Mouse (Mus musculus): ENCODE measurements at regions not wholly inside any gene's neighbourhood (a gene's known extent, or its start where the extent isn't known, plus 50 kb on each side); places are given as distances from the start of the nearest gene placed in this dataset.
A peak's percentile ranks its signal among the peaks of the same experiment; 100 is the strongest.

DNA sequence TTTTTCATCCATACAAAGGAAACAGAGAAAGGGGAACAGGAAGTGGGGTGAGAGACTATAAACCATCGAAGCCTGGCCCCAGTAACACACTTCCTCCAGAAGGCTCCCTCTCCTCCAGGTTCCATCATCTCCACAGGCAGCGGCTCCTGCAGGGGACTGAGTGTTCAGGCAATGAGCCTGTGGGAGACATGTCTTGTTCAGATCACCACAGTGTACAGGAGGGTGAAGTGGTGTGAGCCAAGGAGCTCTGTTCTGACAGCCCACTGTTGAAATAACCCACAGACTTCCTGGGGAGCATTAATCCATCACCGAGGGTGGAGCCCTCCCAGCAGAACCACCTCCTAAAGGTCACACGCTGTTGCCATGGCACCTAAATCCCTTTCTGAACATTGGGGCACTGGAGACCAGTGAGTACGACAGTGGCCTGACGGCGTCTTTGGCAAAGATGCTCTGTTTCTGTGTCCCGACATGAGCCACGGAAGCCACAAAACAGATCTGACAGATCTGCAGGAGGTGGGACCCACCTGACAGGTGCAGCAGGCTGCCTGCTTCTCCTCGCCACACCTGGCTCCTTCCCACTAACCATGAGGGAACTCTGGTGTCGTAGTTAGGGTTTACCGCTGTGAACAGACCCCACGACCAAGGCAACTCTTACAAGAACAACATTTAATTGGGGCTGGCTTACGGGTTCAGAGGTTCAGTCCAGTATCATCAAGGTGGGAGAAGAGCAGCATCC lies 60.9 kb downstream of the Psmg1 start:
- DNase-seq (ENCODE audit: low spot score in 2 of 2), result no peak

DNA sequence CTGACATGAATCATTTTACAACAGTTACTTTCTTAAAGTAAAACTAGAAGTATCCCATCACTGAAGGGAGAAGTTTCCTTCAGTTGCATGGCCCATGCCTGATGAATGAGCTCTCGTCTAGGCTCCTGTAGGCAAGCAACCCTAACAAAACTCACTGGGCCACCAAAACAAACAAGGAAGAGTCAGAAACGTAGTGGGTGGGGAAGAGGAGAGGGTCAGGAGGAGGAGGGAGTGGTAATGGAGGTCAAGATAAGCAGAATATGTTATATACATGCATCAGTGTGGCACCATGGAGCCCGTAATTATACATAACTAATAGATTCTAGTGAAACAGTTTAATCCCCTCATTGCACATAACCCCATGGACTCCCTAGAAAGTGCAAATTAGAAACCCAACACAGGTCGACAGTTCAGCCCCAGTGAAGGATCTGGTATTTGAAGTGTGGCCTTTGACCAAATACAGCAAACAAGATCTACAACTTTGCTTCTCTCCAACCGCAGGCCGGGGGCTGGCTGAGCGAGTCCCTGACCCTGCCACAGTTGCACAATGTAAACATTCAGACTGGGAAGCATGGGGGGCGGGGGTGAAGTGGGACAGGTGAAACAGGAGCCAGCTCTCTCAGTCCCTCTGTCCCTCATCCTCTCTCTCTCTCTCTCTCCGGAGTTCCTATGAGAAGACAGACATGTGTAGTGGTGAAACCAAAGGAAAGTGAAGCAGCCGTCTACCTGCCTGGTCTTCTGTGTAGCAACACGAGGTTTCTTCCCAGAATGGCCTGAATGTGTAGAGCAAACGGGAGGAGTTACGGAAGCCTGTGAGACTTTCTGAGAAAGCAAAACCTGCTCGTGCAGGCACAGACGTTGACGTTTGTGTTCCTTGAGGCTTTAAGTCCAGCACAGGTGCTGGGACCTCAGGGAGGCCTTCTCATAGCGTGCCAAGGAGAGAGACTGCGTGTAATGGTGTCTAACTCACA lies 62.2 kb downstream of the Psmg1 start:
- DNase-seq (ENCODE audit: low spot score in 2 of 2), result no peak

DNA sequence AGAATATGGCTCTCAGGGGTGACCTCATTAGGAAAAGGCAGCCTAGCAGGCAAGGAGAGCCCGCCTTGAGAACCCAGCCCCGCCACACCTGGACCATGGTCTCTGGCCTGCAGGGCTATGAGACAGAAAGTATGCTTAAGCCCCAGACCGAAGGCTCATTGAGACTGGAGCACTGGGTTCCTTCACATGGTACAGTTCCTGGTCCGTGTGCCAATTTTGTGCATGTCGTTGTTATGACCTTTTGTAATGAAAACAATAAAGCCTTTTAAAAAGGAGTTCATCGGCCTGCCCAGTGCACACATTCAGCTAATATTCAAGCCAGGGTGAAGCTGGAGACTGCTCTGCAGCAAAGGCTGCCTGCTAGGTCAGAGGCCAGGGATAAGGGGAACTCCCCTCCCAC lies 64.2 kb downstream of the Psmg1 start:
- no peak for DNase-seq (ENCODE audit: low spot score in 2 of 2)

DNA sequence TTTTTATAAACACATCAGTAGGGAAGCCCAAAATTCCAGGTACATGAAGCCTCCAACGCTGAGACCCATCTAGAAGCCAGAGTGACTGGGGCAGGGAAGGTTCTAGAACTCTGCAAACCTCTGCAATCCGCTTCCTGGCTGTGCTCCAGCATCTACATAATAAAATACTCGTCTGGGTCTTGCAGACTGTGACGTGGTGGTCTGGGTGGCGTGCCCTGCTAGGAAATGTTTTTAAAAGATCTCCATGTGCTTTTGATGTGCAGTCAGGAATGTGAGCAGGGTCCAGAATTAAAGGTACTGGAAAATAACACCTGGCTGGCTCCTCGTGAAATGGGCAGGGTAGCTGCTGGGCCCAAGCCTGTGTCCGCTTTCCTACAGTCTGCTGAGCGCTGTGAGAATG lies 66.0 kb downstream of the Psmg1 start:
- no peak for DNase-seq (ENCODE audit: low spot score in 2 of 2)

DNA sequence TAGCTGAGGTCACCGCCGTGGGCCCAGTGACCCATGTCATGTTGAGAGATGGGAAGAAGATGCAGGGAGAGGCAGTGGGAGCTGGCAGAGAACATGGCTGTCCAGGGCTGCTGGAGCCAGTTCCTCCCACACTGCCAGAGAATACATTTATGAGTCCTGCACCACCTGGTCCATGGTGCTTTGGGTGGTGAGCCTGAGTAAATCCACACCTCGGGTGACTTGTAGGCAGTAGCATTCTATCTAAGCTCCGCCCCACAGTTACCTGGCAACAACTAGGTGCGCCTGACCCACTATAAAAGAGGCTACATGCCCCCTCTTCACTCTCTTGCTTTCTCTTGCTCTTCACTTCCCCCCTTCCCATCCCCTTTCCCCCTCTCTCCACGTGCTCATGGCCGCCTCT lies 66.8 kb downstream of the Psmg1 start:
- DNase-seq (ENCODE audit: low spot score in 2 of 2), result no peak

DNA sequence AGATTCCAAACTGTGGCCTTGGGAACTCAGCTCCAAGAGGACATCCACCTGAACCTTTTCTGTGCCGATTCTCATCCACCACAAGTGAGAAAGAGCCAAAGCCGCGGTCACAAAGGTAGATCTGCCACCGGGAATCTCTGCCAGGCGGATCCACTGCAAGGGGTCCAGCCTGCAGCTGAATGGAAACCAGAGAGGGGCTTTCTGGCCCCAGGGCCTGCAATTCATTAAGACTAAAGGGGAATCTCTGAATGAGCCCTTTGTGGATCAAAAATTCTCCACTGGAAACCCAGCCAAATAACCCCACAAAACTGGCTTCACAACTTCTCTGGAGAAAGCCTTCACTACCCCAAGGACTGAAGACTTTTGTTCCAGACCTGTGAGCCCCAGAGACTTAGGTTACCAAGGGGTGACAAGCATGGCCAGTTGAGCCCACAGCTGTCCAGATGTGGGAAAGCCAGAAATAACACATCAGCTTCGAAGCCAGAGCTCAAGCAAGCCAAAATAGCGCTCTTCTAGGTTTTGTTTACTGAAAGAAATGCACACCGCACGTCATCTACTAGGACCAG lies 68.3 kb downstream of the Psmg1 start:
- no peak for DNase-seq (ENCODE audit: low spot score in 2 of 2)

DNA sequence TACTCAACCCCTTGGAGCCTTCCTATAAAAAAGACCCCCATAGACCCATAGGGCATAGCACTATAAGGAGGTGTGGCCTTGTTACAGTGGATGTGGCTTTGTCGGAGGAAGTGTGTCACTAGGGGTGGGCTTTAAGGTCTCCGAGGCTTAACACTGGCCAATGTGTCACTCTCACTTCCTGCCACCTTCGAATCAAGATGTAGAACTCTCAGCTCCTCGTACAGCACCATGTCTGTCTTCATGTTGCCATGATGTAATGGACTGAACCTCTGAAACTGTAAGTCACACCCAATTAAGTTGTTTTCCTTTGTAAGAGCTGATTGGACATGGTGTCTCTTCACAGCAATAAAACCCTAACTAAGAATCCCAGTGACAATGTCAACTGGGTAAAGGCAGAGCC lies 69.6 kb downstream of the Psmg1 start:
- no peak for DNase-seq (ENCODE audit: low spot score in 2 of 2)

DNA sequence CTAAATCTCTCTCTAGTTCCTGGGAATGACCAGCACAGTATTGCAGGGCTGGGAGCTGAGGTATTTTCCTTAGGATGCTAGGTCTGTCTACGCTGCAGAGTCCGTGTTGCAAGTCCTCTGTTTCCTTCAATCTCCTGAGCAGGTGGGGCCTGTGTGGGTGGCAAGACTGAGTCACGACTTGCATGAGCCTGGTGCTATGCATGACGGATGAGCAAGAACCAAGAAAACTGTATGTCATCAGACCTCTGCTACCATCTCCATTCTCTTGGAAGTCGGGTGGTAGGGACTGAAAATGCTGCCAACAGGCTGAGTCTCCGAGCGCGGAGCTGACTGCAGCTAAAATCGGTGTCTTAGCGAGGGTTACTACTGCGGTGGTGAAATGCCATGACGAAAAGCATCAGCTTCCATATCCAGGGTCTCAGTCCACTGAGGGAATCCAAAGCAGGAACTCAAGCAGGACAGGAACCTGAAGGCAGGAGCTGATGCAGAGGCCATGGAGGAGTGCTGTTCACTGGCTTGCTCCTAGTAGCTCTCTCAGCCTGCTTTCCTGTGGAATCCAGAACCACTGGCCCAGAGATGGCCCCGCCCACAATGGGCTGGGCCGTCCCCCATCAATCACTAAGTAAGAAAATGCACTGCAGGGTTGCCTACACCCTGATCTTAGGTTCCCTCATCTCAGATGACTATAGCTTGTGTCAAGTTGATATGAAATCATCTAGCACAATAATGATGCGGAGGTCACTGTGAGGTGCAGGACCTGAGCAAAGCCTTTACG lies 71.9 kb downstream of the Psmg1 start:
- no peak for DNase-seq (ENCODE audit: low spot score in 2 of 2)

DNA sequence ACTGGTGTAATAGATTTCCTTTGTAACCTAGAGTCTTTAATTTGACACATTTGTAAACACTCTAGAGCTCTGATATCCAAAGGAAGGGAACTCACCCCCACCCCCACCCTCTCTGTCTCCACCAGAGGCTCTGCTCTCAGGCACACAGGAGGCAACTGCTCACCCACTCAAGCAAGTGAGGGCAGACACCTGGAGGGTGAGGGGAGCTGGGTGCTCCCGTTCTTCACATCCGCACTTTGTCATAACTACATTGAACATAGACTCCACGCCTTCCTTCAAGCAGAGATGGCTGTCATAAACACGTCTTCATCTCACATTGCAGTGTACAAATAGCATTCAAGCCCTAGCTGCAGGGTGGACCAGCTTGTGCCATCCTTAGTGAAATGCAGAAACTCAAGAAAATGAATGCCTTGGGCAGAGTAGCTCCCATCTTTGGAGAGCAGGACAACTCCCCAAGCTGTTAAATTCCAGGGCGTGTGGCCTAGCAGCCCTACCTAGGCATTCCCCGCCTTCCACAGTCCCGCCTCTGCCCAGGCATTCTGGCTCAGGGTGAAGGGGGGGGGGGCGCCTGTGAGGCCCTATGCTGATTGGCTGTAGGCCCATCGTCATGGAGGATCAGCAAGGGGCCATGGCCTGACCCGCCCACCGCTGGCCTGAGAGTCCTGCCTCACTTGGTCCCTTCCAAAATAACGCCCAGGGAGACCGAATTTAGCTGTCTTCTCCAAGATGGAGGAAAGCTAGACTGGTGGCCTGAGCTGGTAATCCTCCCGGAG lies 72.9 kb downstream of the Psmg1 start:
- DNase-seq (ENCODE audit: low spot score in 2 of 2), result no peak

DNA sequence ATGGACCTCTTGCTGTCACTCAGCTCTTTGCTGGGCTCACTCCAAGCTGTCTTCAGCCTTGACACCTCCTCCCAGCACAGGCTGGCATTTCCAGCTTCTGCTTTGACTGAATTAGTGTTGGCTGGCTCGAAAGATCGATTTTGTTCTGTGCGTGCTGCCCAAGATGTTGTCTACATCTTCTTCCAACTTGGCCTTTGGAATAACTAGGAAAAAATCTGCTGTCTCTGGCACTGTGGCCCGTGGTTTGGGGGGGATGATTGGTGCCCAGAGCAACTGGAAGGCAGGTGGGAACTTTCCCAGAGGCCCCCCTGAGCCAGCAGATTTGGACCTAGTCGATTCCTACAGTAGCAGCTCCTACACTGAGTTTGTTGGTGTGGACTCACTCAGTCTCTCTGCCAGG lies 76.9 kb downstream of the Psmg1 start:
- DNase-seq (ENCODE audit: low spot score in 2 of 2), result no peak

DNA sequence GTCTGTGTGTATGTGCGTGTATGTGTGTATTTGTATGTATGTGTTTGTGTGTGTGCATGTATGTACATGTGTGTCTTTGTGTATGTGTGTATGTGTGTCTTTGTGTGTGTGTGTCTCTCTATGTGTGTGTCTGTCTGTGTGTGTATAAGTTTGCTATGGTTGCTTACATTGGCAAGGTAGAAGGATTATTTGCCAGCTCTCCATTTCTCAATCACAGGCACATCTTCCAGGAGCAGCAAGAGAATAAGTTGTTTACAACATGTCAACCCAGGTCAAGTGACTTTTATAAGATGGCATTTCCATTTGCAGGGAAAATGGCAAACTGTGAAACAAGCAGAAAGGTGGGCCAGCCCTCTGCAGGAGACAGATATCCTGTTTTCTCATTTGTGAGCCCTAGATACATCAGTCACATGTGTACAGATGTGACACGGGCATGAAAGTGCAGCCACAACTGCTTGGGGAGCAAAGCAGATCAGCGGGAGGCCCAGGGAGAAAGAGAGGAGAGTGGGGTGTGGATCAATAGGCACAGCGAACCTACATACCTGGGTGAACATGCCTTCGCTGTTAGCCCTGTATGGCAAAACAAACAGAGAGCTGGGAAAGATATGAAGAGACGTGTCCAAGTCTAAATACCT lies 86.1 kb downstream of the Psmg1 start:
- DNase-seq (ENCODE audit: low spot score in 2 of 2), result no peak

DNA sequence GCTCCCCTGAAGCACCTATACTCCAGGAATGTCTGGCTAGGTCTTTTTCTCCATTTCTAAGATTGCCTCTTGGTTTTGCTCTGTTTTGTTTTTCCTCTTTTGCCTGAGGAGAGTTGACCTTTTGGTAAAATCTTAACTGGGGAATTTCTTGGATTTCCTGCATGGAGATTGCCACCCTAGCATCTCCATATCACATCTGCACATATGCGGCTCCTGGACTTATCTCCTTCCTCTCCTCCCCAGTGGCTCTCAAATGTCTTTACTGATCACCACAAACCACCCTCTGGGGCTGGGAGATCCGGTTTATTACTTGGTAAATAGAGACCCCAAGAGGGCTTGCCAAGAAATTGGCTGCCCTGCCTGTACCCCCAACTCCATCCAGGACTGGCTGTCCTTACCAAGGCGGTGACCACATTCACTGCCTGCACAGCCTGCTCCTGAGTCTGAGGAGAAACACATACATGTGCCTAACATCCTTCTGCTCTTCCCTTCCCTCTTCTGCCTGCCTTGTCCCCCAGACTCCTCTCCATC lies 87.3 kb downstream of the Psmg1 start:
- DNase-seq (ENCODE audit: low spot score in 2 of 2), result no peak

DNA sequence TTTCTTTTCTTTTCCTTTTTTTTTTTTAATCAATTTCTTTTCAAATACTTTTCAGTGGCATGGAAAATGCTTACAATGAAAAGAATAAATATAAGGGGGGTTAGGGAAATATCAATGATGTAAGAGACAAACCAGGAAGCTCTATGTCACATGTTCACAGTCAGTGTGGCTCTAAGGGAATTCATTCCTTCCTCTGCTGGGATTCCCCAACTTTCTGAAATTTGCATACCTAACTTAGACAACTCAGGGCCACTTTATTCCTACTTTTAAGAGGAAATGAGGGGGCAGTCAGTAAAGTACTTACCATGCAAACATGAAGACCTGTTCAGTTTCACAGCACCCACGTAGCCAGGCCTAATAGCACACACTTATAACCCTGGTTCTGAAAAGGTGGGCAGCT lies 88.6 kb downstream of the Psmg1 start:
- DNase-seq (ENCODE audit: low spot score in 2 of 2), result no peak

DNA sequence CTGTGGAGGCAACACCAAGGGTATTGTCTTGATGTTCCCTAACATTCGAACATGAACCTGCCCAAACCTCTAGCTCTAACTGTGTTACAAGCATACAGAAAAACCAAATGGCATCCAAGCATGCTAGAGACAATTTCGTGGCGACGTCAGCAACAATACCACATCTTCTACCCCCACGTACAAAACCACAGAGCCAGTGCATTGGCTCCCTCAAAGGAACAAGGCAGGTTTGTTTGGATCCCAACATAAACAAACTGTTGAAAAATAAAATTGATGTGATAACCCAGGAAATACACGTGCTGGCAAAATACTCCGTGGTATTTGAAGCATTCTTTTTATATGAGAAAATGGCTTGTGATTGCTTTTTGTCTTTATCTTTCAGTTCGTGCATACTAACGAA lies 89.4 kb downstream of the Psmg1 start:
- no peak for DNase-seq (ENCODE audit: low spot score in 2 of 2)

DNA sequence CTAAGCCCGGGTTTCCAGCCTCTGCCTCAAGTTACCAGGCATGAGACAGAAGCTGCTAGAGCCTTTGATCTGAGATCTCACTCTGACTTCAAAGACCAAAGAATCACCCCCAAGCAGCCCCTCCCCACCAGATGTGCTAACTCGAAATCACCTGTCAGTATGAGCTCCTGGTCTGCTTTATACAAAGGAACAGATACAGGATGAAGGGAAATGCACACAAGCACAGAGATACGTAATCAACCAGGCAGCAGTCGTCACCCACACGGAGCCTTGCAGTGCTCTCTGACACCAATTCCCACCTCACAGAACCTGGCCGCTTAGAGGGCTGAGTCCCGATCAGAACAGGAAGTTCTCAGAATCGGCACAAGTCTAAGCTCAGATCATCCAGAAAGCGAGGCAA lies 90.6 kb downstream of the Psmg1 start:
- no peak for DNase-seq (ENCODE audit: low spot score in 2 of 2)

DNA sequence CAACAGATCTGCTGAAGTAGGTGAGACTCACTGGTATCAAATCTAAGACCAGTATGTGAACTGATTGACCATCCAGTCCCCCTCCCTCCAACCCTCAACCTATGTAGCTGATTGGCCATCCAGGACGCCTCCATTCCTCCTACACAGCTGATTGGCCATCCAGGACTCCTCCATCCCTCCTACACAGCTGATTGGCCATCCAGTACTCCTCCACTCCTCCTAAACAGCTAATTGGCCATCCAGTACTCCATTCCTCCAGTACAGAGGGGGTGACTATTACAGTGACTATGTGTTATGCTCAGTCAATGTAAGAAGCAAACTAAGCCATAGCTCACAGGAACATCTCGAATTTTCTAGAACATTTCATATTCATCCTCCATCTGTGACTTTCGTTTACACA lies 91.1 kb downstream of the Psmg1 start:
- no peak for DNase-seq (ENCODE audit: low spot score in 2 of 2)

DNA sequence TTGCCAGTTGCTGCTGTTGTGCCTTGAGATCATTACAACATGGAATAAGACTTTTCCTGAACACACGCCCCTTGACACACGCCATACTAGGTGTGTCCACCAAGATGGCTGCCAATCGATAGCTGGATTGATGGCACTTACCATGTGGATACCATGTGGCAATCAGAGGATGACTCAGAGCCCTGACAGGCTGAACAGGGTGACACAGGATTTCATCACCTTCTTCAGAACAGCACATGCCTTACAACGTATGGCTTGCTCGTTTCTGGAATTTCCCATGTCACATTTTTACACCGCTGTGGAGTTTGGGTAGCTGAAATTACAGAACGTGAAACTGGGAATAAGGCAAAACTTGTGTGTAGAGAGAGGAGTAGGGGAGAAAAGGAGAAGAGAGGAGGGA lies 92.9 kb downstream of the Psmg1 start:
- no peak for DNase-seq (ENCODE audit: low spot score in 2 of 2)

DNA sequence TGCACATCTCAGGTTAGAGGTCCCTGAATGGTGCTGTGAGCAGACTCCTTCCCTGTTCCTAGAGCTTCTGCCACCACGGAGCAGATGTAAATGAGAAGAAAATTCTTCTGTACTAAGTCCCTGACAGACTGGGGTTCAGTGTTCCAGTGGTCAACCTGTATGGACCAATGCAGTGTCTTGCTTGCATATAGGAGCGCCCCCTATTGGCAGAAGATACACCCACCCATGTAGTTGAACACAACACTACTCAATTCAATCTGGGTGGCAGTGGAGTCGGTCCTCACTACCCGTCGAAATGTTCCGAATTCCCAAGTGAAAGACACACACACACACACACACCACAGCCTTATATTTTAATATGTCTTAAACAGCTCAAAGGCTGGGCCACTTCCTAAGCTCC lies 94.6 kb downstream of the Psmg1 start:
- no peak for DNase-seq (ENCODE audit: low spot score in 2 of 2)

DNA sequence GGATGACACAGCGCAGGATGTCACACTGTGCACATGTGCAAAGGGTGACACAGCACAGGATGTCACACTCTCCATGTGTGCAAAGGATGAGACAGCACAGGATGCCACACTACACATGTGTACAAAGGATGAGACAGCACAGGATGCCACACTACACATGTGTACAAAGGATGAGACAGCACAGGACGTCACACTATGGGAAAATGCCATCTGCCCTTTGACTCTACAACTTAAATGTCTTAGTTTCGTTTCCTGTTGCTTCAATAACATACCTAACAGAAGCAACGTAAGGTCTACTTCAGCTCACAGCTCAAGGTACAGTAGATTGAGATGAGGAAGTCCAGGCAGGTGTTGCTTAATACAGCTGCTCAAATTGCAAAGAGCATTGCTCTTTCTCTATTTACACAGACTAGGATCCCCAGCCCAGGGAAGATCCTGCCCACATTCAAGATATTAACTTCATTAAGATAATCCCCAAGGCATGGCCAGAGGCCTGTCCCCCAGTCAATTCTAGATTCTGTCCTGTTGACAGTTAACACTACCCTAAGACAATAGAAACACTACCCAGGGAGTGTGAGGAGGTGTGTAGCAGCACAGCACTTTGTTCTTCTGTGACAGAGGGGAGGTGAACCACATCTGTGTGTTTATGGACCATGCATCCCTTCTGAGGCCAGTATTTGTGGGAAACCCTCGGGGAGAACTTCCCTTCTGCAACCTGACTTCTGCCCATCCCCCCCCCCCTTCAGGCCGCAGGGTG lies 97.0 kb downstream of the Psmg1 start:
- no peak for DNase-seq (ENCODE audit: low spot score in 2 of 2)

DNA sequence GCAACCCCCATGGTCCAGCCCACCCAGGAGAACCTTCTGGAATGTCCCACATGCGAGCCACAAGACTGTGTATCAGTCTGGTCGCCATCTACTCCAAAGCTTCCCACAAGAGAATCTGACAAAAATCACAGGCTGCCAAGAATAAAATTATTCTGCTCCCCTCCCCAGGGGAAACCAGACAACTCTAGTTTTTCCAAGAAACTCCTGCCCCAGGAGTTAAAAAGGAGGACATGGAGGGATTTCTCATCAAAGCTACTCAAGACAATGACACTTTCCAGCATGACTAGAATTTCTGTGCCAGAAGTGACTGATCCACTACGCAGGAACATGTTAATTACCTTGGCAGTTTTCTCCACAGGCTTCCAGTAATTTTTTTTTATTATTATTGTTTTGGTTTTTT lies 98.4 kb downstream of the Psmg1 start:
- DNase-seq (ENCODE audit: low spot score in 2 of 2), result peak; percentile 26 to 52

Data from heart, adult 9 months (tissue).